Mouse (Mus musculus): ENCODE results near the gene Mup14. TPM values are rescaled to one million over a fixed set of nuclear protein-coding genes. Genes with fewer than 3 reads are reported as not detected.
"Not testable (repeated sequence)": the region's sequence is repeated elsewhere in the genome, so short reads cannot be mapped to it uniquely, and the experiment has no call there.

The Mup14 gene
- not detected in 2 replicates for polyA plus RNA-seq (2012; ENCODE audit: insufficient read depth, insufficient read length, low replicate concordance, missing spikeins)

DNA sequence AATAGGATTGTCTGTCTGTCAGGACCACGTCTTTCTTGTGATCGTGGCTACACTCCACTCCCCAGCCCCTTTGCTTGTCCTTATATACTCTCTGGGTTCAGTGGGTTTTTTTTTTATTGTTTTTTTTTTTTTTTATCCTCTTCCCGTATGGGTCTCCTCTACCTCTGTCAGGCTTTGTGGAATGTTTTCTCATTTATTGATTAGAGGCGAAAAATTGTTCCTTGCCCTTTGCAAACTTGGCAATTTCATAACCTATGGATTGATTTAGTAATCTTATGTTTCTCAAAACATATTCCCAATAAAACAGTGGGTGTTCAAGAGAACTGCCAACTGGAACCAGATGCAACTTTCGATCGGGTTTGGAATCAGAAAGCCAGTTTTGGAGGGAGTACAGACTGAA is at the start of gene Mup14:
TSS of gene Mup14 (minus strand) at position 101 of the 400 bp plus-strand sequence.
- H3K4me1 ChIP-seq (ENCODE audit: control insufficient read depth, insufficient read depth, low read length); H3K4me3 ChIP-seq (ENCODE audit: insufficient read depth, low read depth, low read length); H3K27ac ChIP-seq (ENCODE audit: insufficient read depth, low read depth, low read length): not testable (repeated sequence)
- 87% methylated on average over 6 of the region's 6 CpGs for WGBS

DNA sequence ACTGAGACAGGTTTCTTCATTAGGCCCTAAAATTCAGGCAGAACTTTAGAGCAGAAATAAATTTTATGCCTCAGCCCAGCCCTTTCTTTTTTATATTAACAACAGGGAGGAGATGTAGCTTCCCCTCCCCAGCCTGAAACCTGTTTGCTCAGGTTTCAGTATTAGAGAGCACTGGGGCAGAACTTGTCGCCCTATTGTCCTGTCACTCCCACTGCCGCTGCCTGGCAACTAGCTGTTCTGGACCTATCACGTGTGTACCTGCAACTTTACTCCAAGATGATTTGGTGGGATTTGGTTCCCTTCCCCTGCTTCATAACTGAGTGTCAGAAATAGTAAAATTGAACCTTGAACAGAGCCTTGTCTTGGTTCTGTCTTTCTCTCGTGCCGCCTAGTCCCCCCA is 34.3 kb upstream of the Mup14 start:
- H3K4me3 ChIP-seq (ENCODE audit: insufficient read depth, low read depth, low read length); H3K27ac ChIP-seq (ENCODE audit: insufficient read depth, low read depth, low read length); H3K4me1 ChIP-seq (ENCODE audit: control insufficient read depth, insufficient read depth, low read length): not testable (repeated sequence)
- WGBS, result 73% methylated on average over 3 of the region's 5 CpGs

Other genes with a start within 250 kb of the Mup14 start
- gene Mup13, start 75.7 kb downstream of the Mup14 start, polyA plus RNA-seq (2012; ENCODE audit: insufficient read depth, insufficient read length, low replicate concordance, missing spikeins), result not detected in 2 replicates
- gene Mup15, start 135.7 kb upstream of the Mup14 start, polyA plus RNA-seq (2012; ENCODE audit: insufficient read depth, insufficient read length, low replicate concordance, missing spikeins), result not detected in 2 replicates
- gene Mup16, start 215.5 kb upstream of the Mup14 start, polyA plus RNA-seq (2012; ENCODE audit: insufficient read depth, insufficient read length, low replicate concordance, missing spikeins), result not detected in 2 replicates

Measured in olfactory bulb, adult 2 months (tissue).